Mouse (Mus musculus) monocyte, adult 2 months (primary cell): Measurements from ENCODE around the gene Rpl32.

ENCODE experiments used
- DNase-seq, 2 experiments: peaks; one replicate each; pipeline ENCODE4 v3.0.0; 2022; ENCODE audit warnings: low spot score in 2 of 2, low read depth in 1 of 2

Rpl32 gene

DNA sequence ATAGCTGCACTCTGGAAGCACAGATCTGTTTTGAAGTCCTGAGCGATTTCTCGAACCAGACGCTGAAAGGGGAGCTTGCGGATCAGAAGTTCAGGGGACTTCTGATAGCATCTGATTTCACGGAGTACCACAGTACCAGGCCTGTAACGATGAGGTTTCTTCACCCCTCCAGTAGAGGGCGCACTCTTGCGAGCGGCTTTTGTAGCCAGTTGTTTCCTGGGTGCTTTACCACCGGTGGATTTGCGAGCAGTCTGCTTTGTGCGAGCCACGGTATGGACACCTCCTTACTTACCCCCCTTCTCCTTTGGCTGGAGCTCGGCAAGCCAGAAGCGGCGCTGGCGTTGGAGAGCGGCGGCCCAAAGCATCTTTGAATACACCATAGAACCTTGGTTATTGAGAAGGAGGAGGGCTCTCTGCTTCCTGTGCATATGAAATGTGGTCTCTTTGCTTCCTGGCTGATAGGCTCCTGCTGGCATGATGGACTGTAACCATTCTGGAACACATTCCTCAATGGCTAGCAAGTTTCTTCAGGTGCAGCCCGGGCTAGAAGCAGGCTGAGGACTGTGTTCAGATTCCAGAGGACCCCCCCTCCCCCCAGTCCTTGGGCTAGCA is 38.4 kb downstream of the Rpl32 start:
- no peak for DNase-seq

DNA sequence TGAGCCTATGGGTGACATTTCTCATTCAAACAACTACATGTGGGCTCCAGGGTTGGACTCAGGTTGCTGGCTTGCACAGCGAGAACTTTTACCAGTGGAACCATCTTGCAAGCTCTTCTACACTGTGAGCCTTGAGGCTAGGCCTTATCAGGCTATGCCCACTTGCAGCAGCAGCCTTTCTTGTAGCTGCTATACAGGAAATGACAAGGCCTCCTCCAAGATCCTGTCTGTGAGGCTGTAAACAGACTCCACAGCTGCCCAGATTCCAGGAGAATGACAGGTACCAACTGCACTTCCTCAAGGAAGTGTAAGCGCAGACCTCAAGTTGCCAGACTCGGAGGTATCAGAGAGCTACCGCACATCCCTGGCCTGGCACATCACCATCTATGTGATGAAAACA is 40.3 kb downstream of the Rpl32 start:
- DNase-seq = no peak

DNA sequence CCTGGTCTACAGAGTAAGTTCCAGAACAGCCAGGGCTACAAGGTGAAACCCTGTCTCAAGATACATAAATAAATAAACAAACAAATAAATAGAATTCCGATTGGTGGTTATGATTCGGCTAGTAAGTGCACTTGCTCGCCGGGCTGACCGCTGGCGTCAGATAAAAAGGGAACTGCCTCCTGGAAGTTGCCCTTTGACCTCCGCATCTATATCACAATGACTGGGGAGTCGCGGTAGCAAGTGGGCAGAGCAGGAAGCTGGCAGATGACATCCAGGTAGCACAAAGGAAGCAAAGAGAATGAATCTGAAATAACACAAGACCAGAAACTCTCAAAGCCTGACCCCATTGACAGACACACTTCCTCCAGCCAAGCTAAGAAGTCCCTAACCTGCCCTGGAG is 41.2 kb downstream of the Rpl32 start:
- no peak for DNase-seq

DNA sequence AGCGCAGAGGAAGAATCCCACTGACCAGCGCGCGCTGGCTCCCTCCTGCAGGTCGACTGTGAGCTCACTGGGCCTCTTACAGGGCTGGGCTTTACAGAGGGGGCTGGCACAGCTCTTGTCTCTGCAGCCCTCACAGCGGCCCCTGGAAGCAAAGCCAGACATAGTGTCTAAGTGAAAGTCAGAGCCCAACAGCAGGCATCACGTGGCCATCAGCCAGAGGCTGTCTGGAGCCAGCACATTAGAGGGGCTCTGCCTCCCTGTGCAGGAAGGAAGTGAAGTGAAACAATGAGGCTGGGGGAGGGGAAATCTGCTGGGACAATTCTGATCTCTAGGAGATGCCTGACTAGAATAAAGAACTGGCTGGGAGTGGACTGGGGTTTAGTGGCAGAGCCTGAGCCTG is 44.4 kb downstream of the Rpl32 start:
- DNase-seq = no peak

DNA sequence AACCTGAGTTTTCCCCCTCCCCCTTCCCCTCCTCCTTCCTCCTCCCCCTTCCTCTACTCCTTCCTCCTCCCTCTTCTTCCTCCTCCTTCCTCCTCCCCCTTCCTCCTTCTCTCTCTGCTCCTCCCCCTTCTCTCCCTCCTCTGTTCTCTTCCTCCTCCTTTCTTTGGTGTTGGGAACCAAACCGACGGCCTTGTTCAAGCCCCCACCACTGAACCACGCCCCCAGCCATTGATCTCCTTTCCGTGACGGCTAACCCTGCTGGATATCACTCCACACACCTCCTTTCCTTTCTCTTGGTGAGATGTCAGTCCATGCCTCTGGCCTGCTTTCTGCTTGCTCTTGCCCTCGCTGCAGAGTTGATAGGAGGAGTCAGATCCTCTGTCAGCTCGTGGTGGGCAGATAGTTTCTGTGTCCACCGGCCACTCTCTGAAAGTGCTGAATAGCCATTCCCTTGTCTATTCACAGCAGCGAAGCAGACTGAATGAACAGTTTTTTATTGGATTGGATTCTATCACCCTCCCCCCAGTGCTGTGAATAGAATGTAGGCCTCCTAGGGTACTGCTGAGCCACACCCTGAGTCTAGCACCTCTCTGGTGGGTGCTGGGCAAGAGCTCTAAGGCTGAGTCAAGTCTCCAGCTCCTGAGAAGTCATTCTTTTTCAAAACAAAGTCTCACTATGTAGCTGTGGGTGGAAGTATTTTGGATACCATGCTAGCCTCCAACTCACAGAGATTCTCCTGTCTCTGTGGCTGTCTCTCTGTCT is 46.4 kb downstream of the Rpl32 start, which contains the start of gene Tmem40:
Gene Tmem40 (minus strand): TSS at position 416 of the 762 bp plus-strand sequence.
- DNase-seq = no peak

DNA sequence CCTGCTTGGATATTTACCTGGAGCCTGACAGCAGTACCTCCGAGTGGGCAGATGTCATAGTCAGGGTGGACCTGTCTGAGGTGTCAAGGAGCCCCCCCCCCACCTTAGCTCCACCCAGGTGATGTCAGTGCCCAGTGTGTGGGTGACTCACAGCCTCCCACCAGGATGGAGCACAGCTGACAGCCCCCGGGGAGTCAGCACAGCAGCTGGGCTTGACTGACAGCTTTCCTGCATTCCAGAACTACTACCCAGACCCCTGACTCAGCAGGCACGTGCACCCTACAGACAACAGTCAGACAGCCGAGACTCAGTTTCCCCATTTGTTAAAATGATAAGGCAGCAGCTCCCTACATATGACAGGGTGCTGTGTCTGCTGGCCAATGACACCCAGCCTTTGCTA is 47.6 kb downstream of the Rpl32 start:
- DNase-seq = no peak

DNA sequence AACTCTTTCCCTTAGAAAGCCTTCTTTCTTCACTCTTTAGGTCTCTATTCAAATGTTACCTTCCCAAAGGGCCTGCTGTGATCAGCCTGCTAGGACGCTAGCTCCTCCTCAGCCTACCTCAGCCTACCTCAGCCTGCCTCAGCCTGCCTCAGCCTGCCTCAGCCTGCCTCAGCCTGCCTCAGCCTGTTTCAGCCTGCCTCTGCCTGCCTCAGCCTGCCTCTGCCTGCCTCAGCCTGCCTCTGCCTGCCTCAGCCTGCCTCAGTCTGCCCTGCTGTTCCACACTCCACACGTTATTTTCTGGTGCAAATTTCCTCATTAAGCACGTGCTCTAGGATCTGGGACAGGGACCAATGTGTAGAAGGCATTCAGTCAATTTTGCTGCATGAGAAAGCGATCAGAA is 48.4 kb downstream of the Rpl32 start:
- no peak for DNase-seq

DNA sequence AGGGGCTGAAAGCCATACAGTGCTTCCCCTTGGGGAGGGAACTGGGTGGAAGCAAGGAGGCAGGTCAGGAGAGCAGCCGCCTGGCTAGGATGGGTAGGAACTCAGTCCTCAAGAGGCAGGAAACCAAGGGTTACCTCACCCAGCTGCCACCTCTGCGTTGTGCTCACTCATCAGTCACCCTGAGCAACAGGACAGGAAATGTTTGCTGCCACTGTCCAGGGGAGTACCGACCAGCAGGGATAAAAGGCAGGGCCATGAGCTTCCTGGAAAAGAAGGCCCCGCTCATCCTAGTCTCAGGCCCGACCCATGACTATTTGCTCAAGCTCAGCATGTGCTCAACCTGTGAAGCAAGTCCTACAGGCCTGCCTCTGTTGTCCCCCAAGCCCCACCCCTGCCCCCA is 49.1 kb downstream of the Rpl32 start:
- DNase-seq = no peak

DNA sequence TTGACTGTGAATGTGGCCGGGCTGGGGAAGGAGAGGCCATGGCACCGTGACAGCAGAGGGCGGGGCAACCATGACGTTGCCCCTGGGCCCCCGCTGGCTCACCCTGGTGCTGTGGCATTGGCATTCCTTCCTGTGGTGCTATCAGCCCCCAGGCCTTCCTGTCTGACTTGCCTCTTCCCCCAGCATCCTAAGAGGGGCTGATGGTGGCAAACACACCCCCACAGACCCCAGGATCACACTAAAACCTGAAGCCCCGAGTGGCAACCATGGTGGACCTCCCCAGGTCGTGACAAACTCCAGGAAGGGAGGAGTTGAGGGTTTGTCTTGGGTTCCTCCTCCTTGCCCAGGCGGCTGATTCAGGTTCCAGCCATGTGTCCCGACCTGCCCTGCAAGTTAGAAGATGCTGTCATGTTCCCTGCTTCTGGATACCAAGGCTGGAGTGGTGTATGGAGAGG is 49.5 kb downstream of the Rpl32 start:
- DNase-seq = no peak

DNA sequence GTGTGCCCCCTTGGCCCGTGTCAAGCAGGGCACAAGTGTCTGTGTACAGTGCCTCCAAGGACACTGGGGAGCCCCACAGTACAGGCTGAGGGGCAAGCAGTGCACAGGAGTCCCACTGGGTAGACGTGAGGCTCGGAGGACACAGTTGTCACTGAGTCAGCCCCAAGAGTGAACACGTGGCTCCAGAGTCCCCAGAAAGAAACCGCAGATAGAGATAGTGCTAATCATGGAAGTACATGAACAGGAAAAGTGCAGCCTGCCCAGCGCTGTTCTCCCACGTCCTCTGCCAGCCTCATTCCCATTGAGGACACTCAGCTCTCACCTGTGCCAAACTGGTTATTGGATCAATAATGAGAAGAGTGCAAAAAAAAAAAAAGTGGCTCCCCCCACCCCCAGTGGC is 53.0 kb downstream of the Rpl32 start:
- DNase-seq = no peak
